In genomic region chr14:118304560-118304959, GRCm38 (mm10) we compare ENCODE assay signal across 33 mouse cellular contexts. TPM values are rescaled to one million over a fixed set of nuclear protein-coding genes. Genes with fewer than 3 reads are reported as not detected.
"Had no signal": no experiment of that assay in that cellular context is flagged by ENCODE, and none has a peak within 500 bp of the region (broad histone marks: within the 10 kb centered on the region; RNA-seq: fewer than 3 reads in every experiment).

No protein-coding gene starts in this region.

- H3K36me3 ChIP-seq: liver, embryonic 13.5 days; midbrain, embryonic 12.5 days; midbrain, embryonic 15.5 days; neural tube, embryonic 13.5 days had no signal

- H3K4me2 ChIP-seq: liver, embryonic 13.5 days; midbrain, embryonic 12.5 days; midbrain, embryonic 15.5 days; neural tube, embryonic 13.5 days had no signal

- H3K9ac ChIP-seq: liver, embryonic 13.5 days; midbrain, embryonic 12.5 days; midbrain, embryonic 15.5 days; neural tube, embryonic 13.5 days had no signal

- H3K27me3 ChIP-seq: liver, embryonic 13.5 days; midbrain, embryonic 15.5 days; neural tube, embryonic 13.5 days had no signal

- H3K27ac ChIP-seq: liver, embryonic 13.5 days; midbrain, embryonic 12.5 days; midbrain, embryonic 15.5 days; neural tube, embryonic 13.5 days had no signal

- H3K4me3 ChIP-seq: liver, embryonic 13.5 days; midbrain, embryonic 12.5 days; midbrain, embryonic 15.5 days; myocyte; neural tube, embryonic 13.5 days had no signal

- DNase-seq: kidney, adult 9 months; kidney, postnatal 14 days; kidney, postnatal 4 days; liver, embryonic 13.5 days; lung, adult 2 months; lung, postnatal 14 days; lung, postnatal 4 days; right cerebral cortex, adult 18-20 months; right cerebral cortex, postnatal 14 days; right cerebral cortex, postnatal 4 days; thymus, adult 18-20 months; thymus, postnatal 36 days had no signal

- H3K4me1 ChIP-seq: liver, embryonic 13.5 days; midbrain, embryonic 15.5 days had no signal

- H3K9me3 ChIP-seq: liver, embryonic 13.5 days; midbrain, embryonic 12.5 days; midbrain, embryonic 15.5 days; neural tube, embryonic 13.5 days had no signal

- ATAC-seq: midbrain, embryonic 15.5 days had no signal

RNA-seq across cellular contexts. Expression of gene Gm9376, which starts 37.8 kb away (rescaled TPM):
- total RNA-seq: layer of hippocampus, adult 18-20 months; layer of hippocampus, postnatal 14 days; left cerebral cortex, postnatal 10 days; left cerebral cortex, postnatal 36 days; liver, adult 2 months; megakaryocyte progenitor cell, adult 5-6 weeks; megakaryocyte-erythroid progenitor cell, adult 5-6 weeks; monocyte, adult 5-6 weeks; neutrophil, adult 5-6 weeks had no signal
- polyA plus RNA-seq: kidney, embryonic 16.5 days; limb, embryonic 11.5 days; limb, embryonic 14.5 days; liver, adult 2 months; liver, embryonic 13.5 days; liver, embryonic 16.5 days; lung, adult 2 months; lung, embryonic 16.5 days; midbrain, embryonic 12.5 days; midbrain, embryonic 15.5 days; myocyte; neural tube, embryonic 13.5 days; stomach, embryonic 14.5 days; testis, adult 2 months; urinary bladder, adult 2 months had no signal
